Mouse (Mus musculus) stomach, embryonic 16.5 days (tissue): ENCODE results near the gene Zfp827. TPM values are rescaled to one million over a fixed set of nuclear protein-coding genes. Genes with fewer than 3 reads are reported as not detected.

ENCODE experiments used
- ATAC-seq: fragments of 200-750 bp; cut with Nextera tagmentation; 2 replicates; pipeline ENCODE4 v1.8.0; 2017; ENCODE audit warnings: moderate number of reproducible peaks, moderate TSS enrichment; ENCODE audit not compliant: insufficient read depth, low FRiP score
- H3K27ac ChIP-seq: fragments of 300-500 bp; sonication (generic); 2 replicates; pipeline ENCODE4 v1.5.1; 2014; ENCODE audit warnings: low read length
- H3K27me3 ChIP-seq: fragments of 300-500 bp; sonication (generic); 2 replicates; pipeline ENCODE4 v1.6.1; 2014; ENCODE audit warnings: low read length, control low read depth, mixed read lengths; ENCODE audit not compliant: control insufficient read depth, insufficient read depth
- H3K36me3 ChIP-seq: fragments of 300-500 bp; sonication (generic); 2 replicates; pipeline ENCODE4 v1.6.1; 2014; ENCODE audit warnings: low read length; ENCODE audit not compliant: control insufficient read depth, insufficient read depth
- H3K4me1 ChIP-seq: fragments of 300-500 bp; sonication (generic); 2 replicates; pipeline ENCODE4 v1.6.1; 2014; ENCODE audit warnings: low read length, control low read depth, mixed read lengths; ENCODE audit not compliant: control insufficient read depth, insufficient read depth
- H3K4me2 ChIP-seq: fragments of 300-500 bp; sonication (generic); 2 replicates; pipeline ENCODE4 v1.6.1; 2014; ENCODE audit warnings: low read depth, low read length, mixed read lengths
- H3K4me3 ChIP-seq: fragments of 300-500 bp; sonication (generic); replicated peaks from 2 replicates; pipeline ENCODE4 v1.5.1; 2014; ENCODE audit warnings: mild to moderate bottlenecking, low read length
- H3K9ac ChIP-seq: fragments of 300-500 bp; sonication (generic); 2 replicates; pipeline ENCODE4 v1.6.1; 2014; ENCODE audit warnings: low read length
- H3K9me3 ChIP-seq: fragments of 300-500 bp; sonication (generic); replicated peaks from 2 replicates; pipeline ENCODE4 v1.6.1; 2016; ENCODE audit warnings: low read length, control low read depth; ENCODE audit not compliant: control insufficient read depth
- WGBS: fragments of 180-500 bp; shearing (Covaris S2); extraction: QIAGEN DNeasy Blood & Tissue Kit; methylation state at CpG from one replicate; pipeline ENCODE4 v1.1.7; 2014; 5-methylcytosine and 5-hydroxymethylcytosine counted together
- polyA plus RNA-seq: library from polyadenylated mRNA; unstranded; fragments of >200 nt; fragmentation: Nextera tagmentation; extraction: Ambion mirVana; gene quantifications from 2 replicates; pipeline ENCODE4 v1.2.1, GENCODE M21; 2015

The Zfp827 gene
- polyA plus RNA-seq, 1 experiment from 2014 or later, result 7.8 TPM

DNA sequence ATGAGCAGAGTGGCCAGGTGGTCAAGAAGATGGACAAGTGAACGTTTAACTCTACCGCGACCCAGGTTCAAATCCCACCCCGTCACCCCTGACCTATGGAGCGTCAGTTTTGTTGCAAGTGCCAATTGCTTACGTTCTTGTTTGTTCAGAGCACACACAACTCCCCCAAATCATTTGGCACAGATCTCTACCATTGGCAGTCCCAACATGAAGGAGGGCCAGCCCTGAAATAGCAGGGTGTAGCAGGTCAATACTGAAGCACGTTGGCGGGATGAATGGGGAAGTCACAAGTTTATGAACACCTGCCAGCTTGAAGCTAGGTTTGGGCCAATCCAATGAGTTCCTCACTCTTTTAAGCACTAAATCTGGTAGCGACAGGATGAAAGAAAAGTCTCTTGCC lies 46.7 kb downstream of the Zfp827 start:
- no peak overlapping the region for H3K27ac ChIP-seq
- H3K4me2 ChIP-seq, result no peak overlapping the region
- no peak overlapping the region for H3K4me3 ChIP-seq
- peaks cover 3% of the 10 kb centered on the region; the same call in 1 of the 2 replicates for H3K36me3 ChIP-seq
- H3K4me1 ChIP-seq, result 0 out of 2 replicates have a peak, but pooled peaks cover 5% of the 10 kb centered on the region
- no peak for ATAC-seq
- no peak overlapping the region for H3K9ac ChIP-seq
- H3K27me3 ChIP-seq, result no peaks in the 10 kb centered on the region
- no peaks in the 10 kb centered on the region for H3K9me3 ChIP-seq
- 77% methylated on average over 9 of the region's 9 CpGs for WGBS

DNA sequence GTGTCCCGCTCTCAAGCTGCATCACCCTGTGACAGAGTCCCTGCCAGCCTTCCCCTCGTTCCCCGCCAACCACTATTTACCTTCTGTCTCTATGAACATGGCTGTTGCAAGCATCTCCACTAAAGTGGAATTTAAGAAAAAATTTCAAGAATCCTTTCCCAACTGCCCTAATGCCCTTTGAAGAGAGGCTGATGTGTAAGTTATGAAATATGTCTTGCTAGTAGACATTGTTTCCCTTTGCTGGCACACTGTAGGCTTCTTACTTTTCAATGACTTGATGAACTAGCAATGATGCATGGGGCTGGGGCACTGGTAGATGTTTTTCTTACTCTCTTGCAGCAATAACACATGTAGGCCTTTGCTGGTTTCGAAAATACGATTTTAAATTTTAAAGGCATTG lies 49.0 kb downstream of the Zfp827 start:
- 0 out of 2 replicates have a peak, but pooled peaks cover 9% of the 10 kb centered on the region for H3K4me1 ChIP-seq
- no peak for ATAC-seq
- H3K9ac ChIP-seq, result no peak overlapping the region
- no peaks in the 10 kb centered on the region for H3K9me3 ChIP-seq
- no peaks in the 10 kb centered on the region for H3K27me3 ChIP-seq
- no peak overlapping the region for H3K4me2 ChIP-seq
- WGBS, result 88% methylated on average over 5 of the region's 5 CpGs
- H3K36me3 ChIP-seq, result peaks cover 3% of the 10 kb centered on the region; the same call in 1 of the 2 replicates
- no peak overlapping the region for H3K27ac ChIP-seq
- no peak overlapping the region for H3K4me3 ChIP-seq

DNA sequence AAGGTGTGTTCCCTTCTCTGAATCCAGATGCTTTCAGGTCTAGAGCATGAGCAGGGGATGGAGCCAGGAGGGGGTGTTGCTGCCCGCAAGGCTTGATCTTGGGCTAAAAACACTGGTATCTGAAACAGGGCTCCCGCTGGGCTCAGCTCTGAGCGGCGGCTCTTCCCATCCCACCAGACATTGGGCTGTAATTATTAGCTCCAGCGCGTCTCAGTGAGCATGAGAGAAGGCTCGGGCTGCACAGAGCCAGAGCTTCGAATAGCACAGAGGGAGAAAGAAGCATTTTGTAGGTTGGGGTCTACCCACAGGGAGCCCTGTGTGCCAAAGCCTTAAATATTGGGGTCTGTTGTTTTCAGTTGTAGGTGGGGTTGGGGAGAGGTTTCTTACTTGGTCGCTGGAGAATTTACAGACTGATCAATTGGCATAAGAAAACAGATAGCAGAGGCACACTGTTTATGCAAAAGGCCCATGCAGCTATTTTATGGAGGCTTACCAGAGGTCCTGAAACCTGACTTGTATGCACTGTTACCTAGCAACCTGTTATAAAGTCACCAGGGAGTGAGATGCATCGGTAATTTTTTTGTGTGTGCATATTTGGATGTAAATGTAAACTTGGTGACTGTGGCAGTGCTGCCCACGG lies 50.4 kb downstream of the Zfp827 start:
- no peak for ATAC-seq
- 49% methylated on average over 11 of the region's 11 CpGs for WGBS
- peak overlapping the region; percentile 23; the same call in 1 of the 2 replicates for H3K27ac ChIP-seq

DNA sequence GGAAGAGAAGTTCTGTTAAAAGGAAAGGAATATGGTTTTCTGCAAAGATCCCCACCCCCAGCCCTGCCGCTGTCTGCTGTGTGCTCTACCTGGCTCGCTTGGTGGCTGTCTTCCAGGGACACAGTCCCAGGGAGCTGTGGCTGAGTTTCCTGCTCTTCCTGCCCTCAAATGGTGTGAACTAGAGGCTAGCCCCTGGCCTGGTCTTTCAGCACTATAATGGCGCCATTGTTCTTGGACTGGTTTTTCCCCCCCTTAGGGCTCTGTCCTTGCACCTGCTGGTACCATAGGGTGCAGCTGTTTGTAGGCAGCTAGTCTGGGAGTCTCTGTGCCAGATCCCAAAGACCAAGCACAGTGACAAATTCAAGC lies 50.9 kb downstream of the Zfp827 start:
- no peak overlapping the region for H3K27ac ChIP-seq
- no peak overlapping the region for H3K9ac ChIP-seq
- no peak for ATAC-seq
- H3K4me3 ChIP-seq, result no peak overlapping the region
- H3K9me3 ChIP-seq, result no peaks in the 10 kb centered on the region
- WGBS, result 77% methylated on average over 3 of the region's 3 CpGs
- H3K4me2 ChIP-seq, result no peak overlapping the region
- H3K4me1 ChIP-seq, result 0 out of 2 replicates have a peak, but pooled peaks cover 9% of the 10 kb centered on the region
- peaks cover 3% of the 10 kb centered on the region; the same call in 1 of the 2 replicates for H3K36me3 ChIP-seq
- no peaks in the 10 kb centered on the region for H3K27me3 ChIP-seq

More for the DNA sequence above, 50.4 kb downstream of the Zfp827 start:
- Histone ChIP-seq H3K27me3 (no peaks in the 10 kb centered on the region), H3K4me1 (0 out of 2 replicates have a peak, but pooled peaks cover 9% of the 10 kb centered on the region), H3K9me3 (no peaks in the 10 kb centered on the region), H3K4me2 (no peak overlapping the region), H3K9ac (no peak overlapping the region), H3K4me3 (no peak overlapping the region), H3K36me3 (peaks cover 3% of the 10 kb centered on the region; the same call in 1 of the 2 replicates)

DNA sequence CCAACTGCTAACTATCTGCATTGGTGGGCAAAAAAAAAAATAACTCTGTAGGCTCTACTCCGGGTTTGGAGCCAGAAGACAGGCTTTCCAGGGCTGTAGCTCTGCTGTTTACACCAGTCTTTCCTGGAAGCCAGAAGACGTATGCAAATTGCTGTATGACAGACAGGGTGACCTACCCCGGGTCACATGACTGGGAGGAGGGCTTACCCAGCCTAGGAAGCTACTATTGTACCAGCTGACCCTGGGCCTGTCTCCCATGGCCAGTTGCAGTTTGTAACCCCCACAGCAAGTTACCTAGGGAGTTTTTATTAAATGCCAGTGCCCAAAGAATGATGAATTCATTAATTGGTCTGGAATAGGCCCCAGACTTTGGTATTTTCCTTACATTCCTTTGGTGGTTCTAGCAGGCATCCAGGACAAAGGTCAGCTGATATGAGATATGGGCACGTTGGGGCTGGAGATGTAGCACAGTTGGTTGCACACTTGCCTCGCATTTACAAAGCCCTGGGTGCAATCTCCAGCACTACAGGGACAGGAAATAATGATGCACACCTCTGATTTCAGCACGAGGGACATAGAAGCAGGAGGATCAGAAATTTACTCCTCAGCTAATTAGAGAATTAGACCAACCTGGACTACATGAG lies 52.0 kb downstream of the Zfp827 start:
- Histone ChIP-seq H3K27me3 (no peaks in the 10 kb centered on the region), H3K4me2 (no peak overlapping the region), H3K27ac (0 out of 2 replicates have a peak overlapping the region, but pooled peaks have one; percentile 24), H3K9me3 (no peaks in the 10 kb centered on the region), H3K4me1 (0 out of 2 replicates have a peak, but pooled peaks cover 9% of the 10 kb centered on the region), H3K36me3 (peaks cover 3% of the 10 kb centered on the region; the same call in 1 of the 2 replicates), H3K9ac (no peak overlapping the region), H3K4me3 (no peak overlapping the region)
- WGBS, result 53% methylated on average over 6 of the region's 6 CpGs
- ATAC-seq, result no peak; the same call in 1 of the 2 replicates

DNA sequence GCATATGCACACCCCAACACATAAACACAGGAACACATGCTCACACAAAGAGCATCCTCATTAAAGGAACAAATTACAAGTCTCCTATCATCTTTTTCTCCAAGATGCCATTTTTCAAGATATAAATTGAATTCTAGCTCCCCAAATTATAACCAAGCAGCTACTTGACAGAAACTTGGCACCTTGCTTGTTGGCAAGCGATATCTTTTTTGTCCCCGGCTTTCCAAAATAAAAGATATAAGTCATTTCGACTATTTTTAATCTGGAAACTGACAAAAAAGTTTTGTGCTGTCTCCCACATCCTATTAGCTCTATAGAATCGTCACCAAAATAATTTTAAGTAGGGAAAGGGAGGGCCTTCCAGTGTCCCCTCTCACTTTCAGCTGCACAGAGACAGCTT lies 53.1 kb downstream of the Zfp827 start:
- no peak overlapping the region for H3K27ac ChIP-seq
- 72% methylated on average over 4 of the region's 4 CpGs for WGBS
- H3K9ac ChIP-seq, result no peak overlapping the region
- no peaks in the 10 kb centered on the region for H3K9me3 ChIP-seq
- H3K4me3 ChIP-seq, result no peak overlapping the region
- no peak for ATAC-seq
- peaks cover 3% of the 10 kb centered on the region; the same call in 1 of the 2 replicates for H3K36me3 ChIP-seq
- H3K27me3 ChIP-seq, result no peaks in the 10 kb centered on the region
- no peak overlapping the region for H3K4me2 ChIP-seq
- H3K4me1 ChIP-seq, result 0 out of 2 replicates have a peak, but pooled peaks cover 9% of the 10 kb centered on the region

DNA sequence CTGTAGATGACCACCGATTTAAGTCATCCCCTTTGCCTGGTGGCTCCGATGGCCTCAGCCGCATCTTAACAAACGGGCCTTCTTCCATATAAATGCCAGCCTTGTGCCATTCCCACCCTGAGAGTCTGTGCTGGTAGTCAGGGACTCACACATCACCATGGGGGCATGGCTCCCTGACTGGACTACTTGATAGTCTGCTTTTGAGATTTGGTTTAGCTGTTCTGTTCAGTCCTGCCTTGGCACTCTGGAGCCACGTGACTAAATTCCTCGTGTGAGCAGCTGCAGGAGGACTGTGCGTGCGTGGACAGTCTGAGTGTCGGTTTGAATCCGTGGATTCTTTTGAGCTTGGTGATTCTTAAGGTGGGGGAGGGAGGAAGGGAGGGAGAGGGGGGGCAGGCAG lies 53.7 kb downstream of the Zfp827 start:
- no peaks in the 10 kb centered on the region for H3K27me3 ChIP-seq
- no peaks in the 10 kb centered on the region for H3K9me3 ChIP-seq
- no peak overlapping the region for H3K4me3 ChIP-seq
- H3K9ac ChIP-seq, result no peak overlapping the region
- H3K4me1 ChIP-seq, result 0 out of 2 replicates have a peak, but pooled peaks cover 9% of the 10 kb centered on the region
- H3K36me3 ChIP-seq, result peaks cover 3% of the 10 kb centered on the region; the same call in 1 of the 2 replicates
- no peak overlapping the region for H3K27ac ChIP-seq
- no peak overlapping the region for H3K4me2 ChIP-seq
- WGBS, result 75% methylated on average over 10 of the region's 10 CpGs
- ATAC-seq, result no peak

DNA sequence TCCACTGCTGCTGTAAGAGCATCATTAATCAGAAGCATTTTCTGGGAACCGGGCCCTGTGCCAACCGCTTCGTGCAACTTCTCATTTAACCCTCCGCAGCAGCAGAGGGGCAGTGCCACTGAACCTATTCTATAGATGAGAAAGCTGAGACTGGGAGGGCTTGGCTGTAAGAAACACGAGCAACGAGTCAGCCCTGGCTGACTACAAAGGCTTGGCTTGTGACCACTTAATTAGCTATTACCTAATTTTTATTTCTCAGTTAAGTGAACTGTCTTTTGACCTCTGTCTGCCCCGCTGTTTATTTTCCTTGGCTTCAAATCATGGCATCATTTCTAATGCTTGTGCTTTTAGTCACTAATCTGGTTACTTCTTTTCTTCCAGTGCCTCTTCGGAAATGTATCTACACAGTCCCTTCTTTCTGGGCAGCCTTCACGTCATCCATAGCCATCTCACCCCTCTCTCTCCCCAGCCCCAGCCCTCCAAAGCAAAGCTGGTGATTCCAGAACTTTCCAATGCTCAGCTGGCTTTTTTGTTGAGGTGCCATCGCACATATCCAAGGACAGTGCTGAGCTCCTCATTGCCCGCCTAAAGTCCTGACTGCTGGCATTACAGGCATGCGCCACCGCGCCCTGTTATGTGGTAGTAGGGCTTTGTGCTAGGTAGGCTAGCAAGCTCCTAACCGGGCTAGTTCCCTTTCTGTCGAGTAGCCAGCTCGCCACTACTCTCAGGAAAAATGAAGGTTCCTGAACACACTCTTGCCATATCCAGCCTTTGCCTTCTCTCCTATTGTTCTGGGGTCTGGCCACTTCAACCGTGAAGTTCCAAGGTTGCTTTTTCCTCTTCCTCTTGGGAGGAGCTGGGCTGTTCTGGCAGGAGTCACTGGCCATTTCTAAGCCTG lies 55.5 kb downstream of the Zfp827 start:
- WGBS, result 72% methylated on average over 18 of the region's 18 CpGs
- H3K9ac ChIP-seq, result no peak overlapping the region
- no peak overlapping the region for H3K4me3 ChIP-seq
- ATAC-seq, result no peak
- no peak overlapping the region for H3K4me2 ChIP-seq
- peak overlapping the region; percentile 29; the same call in 1 of the 2 replicates for H3K27ac ChIP-seq
- H3K27me3 ChIP-seq, result no peaks in the 10 kb centered on the region
- 0 out of 2 replicates have a peak, but pooled peaks cover 9% of the 10 kb centered on the region for H3K4me1 ChIP-seq
- H3K36me3 ChIP-seq, result no peaks in the 10 kb centered on the region
- no peaks in the 10 kb centered on the region for H3K9me3 ChIP-seq
